Mouse (Mus musculus) midbrain, embryonic 13.5 days (tissue): Measurements from ENCODE around the gene Gm13272. TPM values are rescaled to one million over a fixed set of nuclear protein-coding genes. Genes with fewer than 3 reads are reported as not detected.
"Not testable (repeated sequence)": the region's sequence is repeated elsewhere in the genome, so short reads cannot be mapped to it uniquely, and the experiment has no call there.

Source experiments
- ATAC-seq: fragments of 200-750 bp; cut with Nextera tagmentation; 2 replicates; pipeline ENCODE4 v1.8.0; 2017; ENCODE audit warnings: mild to moderate bottlenecking, moderate TSS enrichment, moderate library complexity
- H3K27ac ChIP-seq: fragments of 300-500 bp; sonication (generic); 2 replicates; pipeline ENCODE4 v1.5.1; 2015; ENCODE audit warnings: inconsistent platforms, mild to moderate bottlenecking, moderate library complexity
- H3K27me3 ChIP-seq: fragments of 300-500 bp; sonication (generic); 2 replicates; pipeline ENCODE4 v1.6.1; 2015; ENCODE audit warnings: mild to moderate bottlenecking, inconsistent platforms
- H3K36me3 ChIP-seq: fragments of 300-500 bp; sonication (generic); 2 replicates; pipeline ENCODE4 v1.6.1; 2015; ENCODE audit warnings: mild to moderate bottlenecking, inconsistent platforms
- H3K4me1 ChIP-seq: fragments of 300-500 bp; sonication (generic); replicated peaks from 2 replicates; pipeline ENCODE4 v1.6.1; 2015; ENCODE audit warnings: inconsistent platforms
- H3K4me2 ChIP-seq: fragments of 300-500 bp; sonication (generic); replicated peaks from 2 replicates; pipeline ENCODE4 v1.6.1; 2015; ENCODE audit warnings: moderate library complexity, mild to moderate bottlenecking, inconsistent platforms
- H3K4me3 ChIP-seq: fragments of 300-500 bp; sonication (generic); replicated peaks from 2 replicates; pipeline ENCODE4 v1.5.1; 2015; ENCODE audit warnings: mild to moderate bottlenecking, inconsistent platforms
- H3K9ac ChIP-seq: fragments of 300-500 bp; sonication (generic); replicated peaks from 2 replicates; pipeline ENCODE4 v1.6.1; 2015; ENCODE audit warnings: mild to moderate bottlenecking, inconsistent platforms
- H3K9me3 ChIP-seq: fragments of 300-500 bp; sonication (generic); 2 replicates; pipeline ENCODE4 v1.6.1; 2016; ENCODE audit warnings: mild to moderate bottlenecking, inconsistent platforms
- WGBS: fragments of 180-500 bp; shearing (Covaris S2); methylation state at CpG from one replicate; pipeline ENCODE4 v1.1.7; 2015; 5-methylcytosine and 5-hydroxymethylcytosine counted together
- polyA plus RNA-seq: library from polyadenylated mRNA; unstranded; fragments of >200 nt; fragmentation: Nextera tagmentation; extraction: Ambion mirVana; gene quantifications from 2 replicates; pipeline ENCODE4 v1.2.1, GENCODE M21; 2015

Gm13272 gene
- polyA plus RNA-seq, 1 experiment from 2014 or later: not detected

DNA sequence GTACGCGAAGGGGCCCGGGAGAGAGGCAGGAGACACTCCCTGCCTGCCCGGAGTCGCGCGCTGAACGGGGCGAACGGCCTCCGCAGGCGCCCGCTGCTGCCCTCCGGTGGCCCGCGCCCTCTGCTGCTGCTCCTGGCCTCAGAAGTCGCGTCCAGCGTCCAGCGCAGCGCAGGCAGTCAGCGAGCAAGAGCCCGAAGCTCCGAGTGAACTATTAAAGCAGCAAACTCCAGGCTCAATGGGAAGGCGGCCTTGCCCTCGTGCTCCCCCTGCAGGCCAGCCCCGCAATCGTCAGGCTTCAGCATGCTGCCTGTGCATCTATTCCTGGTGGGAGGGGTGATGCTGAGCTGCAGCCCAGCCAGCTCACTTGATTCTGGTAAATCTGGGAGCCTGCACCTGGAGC, 11.6 kb downstream of the Gm13272 start, which contains the start of gene Gm13278:
Gene Gm13278, plus strand, starts transcription at position 301 of the 400 bp plus-strand sequence.
- ATAC-seq, H3K9ac ChIP-seq, H3K27ac ChIP-seq, H3K36me3 ChIP-seq, H3K27me3 ChIP-seq, H3K9me3 ChIP-seq, H3K4me1 ChIP-seq, H3K4me3 ChIP-seq, H3K4me2 ChIP-seq: not testable (repeated sequence)
- WGBS: no CpG with 5 or more reads among the region's 28 CpGs

DNA sequence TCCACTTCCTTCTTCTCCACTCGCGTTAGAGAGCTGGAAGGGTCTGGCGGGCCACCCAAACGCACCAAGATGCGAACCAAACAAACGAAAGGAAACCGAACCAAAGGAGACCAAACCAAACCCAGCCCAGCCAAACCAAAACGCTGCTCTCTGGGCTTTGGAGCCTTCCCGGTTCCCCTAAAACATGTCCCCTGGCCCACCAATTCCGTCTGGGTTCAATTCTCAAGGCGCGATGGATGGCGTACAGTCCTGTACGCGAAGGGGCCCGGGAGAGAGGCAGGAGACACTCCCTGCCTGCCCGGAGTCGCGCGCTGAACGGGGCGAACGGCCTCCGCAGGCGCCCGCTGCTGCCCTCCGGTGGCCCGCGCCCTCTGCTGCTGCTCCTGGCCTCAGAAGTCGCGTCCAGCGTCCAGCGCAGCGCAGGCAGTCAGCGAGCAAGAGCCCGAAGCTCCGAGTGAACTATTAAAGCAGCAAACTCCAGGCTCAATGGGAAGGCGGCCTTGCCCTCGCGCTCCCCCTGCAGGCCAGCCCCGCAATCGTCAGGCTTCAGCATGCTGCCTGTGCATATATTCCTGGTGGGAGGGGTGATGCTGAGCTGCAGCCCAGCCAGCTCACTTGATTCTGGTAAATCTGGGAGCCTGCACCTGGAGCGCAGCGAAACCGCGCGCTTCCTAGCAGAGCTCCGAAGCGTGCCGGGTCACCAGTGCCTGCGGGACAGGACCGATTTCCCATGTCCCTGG, 14.5 kb downstream of the Gm13272 start, which contains the start of gene Gm13275:
Gene Gm13275, plus strand, starts transcription at position 552 of the 740 bp plus-strand sequence.
- not testable (repeated sequence) for H3K4me3 ChIP-seq, H3K27me3 ChIP-seq, H3K9ac ChIP-seq, H3K4me1 ChIP-seq, ATAC-seq, H3K27ac ChIP-seq, H3K9me3 ChIP-seq, H3K36me3 ChIP-seq, H3K4me2 ChIP-seq
- 0% methylated on average over 9 of the region's 52 CpGs for WGBS

DNA sequence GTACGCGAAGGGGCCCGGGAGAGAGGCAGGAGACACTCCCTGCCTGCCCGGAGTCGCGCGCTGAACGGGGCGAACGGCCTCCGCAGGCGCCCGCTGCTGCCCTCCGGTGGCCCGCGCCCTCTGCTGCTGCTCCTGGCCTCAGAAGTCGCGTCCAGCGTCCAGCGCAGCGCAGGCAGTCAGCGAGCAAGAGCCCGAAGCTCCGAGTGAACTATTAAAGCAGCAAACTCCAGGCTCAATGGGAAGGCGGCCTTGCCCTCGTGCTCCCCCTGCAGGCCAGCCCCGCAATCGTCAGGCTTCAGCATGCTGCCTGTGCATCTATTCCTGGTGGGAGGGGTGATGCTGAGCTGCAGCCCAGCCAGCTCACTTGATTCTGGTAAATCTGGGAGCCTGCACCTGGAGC, 17.4 kb downstream of the Gm13272 start, which contains the start of gene Gm13279:
Gene Gm13279, plus strand, starts transcription at position 301 of the 400 bp plus-strand sequence.
- not testable (repeated sequence) for ATAC-seq, H3K36me3 ChIP-seq
- no CpG with 5 or more reads among the region's 28 CpGs for WGBS

DNA sequence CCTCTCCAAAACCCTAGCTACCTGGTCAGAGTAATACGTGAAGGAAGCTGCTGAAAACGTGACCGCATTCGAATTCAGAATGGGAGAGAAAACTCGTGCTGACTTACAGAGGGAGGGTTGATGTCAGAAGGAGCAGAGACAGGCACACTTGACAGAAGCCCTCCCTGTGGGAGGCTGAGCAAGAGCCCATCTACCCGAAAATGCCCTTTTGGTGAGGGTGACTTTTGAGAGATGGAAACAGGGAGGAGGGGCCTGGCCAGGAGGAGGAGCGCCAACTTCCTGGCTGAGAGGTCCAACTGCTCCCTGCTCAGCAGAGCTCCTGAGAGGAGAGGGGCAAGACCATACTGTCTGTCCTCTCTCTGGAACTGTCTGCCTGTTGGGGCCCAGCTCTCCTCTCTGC, 19.7 kb downstream of the Gm13272 start, which contains the start of gene Gm13285:
Gene Gm13285, plus strand, starts transcription at position 301 of the 400 bp plus-strand sequence.
- not testable (repeated sequence) for H3K4me1 ChIP-seq, H3K9ac ChIP-seq, H3K27me3 ChIP-seq, H3K4me3 ChIP-seq, H3K9me3 ChIP-seq, ATAC-seq, H3K36me3 ChIP-seq, H3K4me2 ChIP-seq, H3K27ac ChIP-seq
- 16% methylated on average over 6 of the region's 7 CpGs for WGBS

More for the DNA sequence above, 17.4 kb downstream of the Gm13272 start, which contains the start of gene Gm13279:
- H3K9me3 ChIP-seq, H3K4me2 ChIP-seq, H3K9ac ChIP-seq, H3K4me3 ChIP-seq, H3K27me3 ChIP-seq, H3K4me1 ChIP-seq, H3K27ac ChIP-seq: not testable (repeated sequence)

DNA sequence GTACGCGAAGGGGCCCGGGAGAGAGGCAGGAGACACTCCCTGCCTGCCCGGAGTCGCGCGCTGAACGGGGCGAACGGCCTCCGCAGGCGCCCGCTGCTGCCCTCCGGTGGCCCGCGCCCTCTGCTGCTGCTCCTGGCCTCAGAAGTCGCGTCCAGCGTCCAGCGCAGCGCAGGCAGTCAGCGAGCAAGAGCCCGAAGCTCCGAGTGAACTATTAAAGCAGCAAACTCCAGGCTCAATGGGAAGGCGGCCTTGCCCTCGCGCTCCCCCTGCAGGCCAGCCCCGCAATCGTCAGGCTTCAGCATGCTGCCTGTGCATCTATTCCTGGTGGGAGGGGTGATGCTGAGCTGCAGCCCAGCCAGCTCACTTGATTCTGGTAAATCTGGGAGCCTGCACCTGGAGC, 23.3 kb downstream of the Gm13272 start, which contains the start of gene Gm13287:
Gene Gm13287, plus strand, starts transcription at position 301 of the 400 bp plus-strand sequence.
- not testable (repeated sequence) for H3K9ac ChIP-seq, H3K36me3 ChIP-seq, H3K4me3 ChIP-seq, ATAC-seq, H3K27ac ChIP-seq, H3K9me3 ChIP-seq, H3K4me1 ChIP-seq
- Histone ChIP-seq H3K27me3 (peaks cover 14% of the 10 kb centered on the region; the same call in 1 of the 2 replicates), H3K4me2 (0 out of 2 replicates have a peak within 1 kb of the TSS, but pooled peaks have one; percentile 17)
- WGBS: no CpG with 5 or more reads among the region's 29 CpGs

DNA sequence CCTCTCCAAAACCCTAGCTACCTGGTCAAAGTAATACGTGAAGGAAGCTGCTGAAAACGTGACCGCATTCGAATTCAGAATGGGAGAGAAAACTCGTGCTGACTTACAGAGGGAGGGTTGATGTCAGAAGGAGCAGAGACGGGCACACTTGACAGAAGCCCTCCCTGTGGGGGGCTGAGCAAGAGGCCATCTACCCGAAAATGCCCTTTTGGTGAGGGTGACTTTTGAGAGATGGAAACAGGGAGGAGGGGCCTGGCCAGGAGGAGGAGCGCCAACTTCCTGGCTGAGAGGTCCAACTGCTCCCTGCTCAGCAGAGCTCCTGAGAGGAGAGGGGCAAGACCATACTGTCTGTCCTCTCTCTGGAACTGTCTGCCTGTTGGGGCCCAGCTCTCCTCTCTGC, 25.6 kb downstream of the Gm13272 start, which contains the start of gene Gm13288:
Gene Gm13288, plus strand, starts transcription at position 301 of the 400 bp plus-strand sequence.
- H3K9me3 ChIP-seq, H3K36me3 ChIP-seq, H3K4me1 ChIP-seq, H3K27ac ChIP-seq, H3K4me3 ChIP-seq, H3K9ac ChIP-seq, ATAC-seq: not testable (repeated sequence)
- Histone ChIP-seq H3K27me3 (peaks cover 15% of the 10 kb centered on the region; the same call in 1 of the 2 replicates), H3K4me2 (peak within 1 kb of the TSS; percentile 45)
- WGBS: no CpG with 5 or more reads among the region's 8 CpGs

DNA sequence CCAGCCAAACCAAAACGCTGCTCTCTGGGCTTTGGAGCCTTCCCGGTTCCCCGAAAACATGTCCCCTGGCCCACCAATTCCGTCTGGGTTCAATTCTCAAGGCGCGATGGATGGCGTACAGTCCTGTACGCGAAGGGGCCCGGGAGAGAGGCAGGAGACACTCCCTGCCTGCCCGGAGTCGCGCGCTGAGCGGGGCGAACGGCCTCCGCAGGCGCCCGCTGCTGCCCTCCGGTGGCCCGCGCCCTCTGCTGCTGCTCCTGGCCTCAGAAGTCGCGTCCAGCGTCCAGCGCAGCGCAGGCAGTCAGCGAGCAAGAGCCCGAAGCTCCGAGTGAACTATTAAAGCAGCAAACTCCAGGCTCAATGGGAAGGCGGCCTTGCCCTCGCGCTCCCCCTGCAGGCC, 26.1 kb downstream of the Gm13272 start:
- WGBS: no CpG with 5 or more reads among the region's 34 CpGs
- ATAC-seq, H3K9me3 ChIP-seq, H3K4me1 ChIP-seq, H3K36me3 ChIP-seq, H3K27ac ChIP-seq, H3K9ac ChIP-seq, H3K4me3 ChIP-seq: not testable (repeated sequence)
- peaks cover 15% of the 10 kb centered on the region; the same call in 1 of the 2 replicates for H3K27me3 ChIP-seq
- peak overlapping the region; percentile 45 for H3K4me2 ChIP-seq

DNA sequence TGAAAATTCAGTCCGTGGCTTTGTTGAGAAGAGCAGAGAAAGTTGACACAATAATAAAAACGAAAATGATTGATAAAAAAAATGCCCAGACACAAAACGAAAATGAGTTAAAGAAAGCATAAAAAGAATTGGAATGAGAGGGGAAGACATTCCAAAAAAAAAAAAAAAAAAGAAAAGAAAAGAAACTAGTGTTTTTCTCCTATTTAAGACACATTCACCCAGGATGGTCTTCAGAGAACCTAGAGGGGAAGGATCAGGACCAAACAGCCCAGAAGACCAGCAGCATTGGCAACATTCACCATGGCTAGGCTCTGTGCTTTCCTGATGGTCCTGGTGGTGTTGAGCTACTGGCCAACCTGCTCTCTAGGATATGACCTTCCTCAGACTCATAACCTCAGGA, 36.3 kb downstream of the Gm13272 start, which contains the start of gene Ifna7:
Gene Ifna7, plus strand, starts transcription at position 301 of the 400 bp plus-strand sequence.
- Histone ChIP-seq H3K36me3 (no peaks in the 10 kb centered on the region), H3K27me3 (no peaks in the 10 kb centered on the region), H3K4me3 (no peak within 1 kb of the TSS), H3K9me3 (no peaks in the 10 kb centered on the region), H3K4me1 (no peaks in the 10 kb centered on the region), H3K27ac (no peak within 1 kb of the TSS), H3K9ac (no peak within 1 kb of the TSS), H3K4me2 (no peak within 1 kb of the TSS)
- ATAC-seq: no peak
- 66% methylated on average over 3 of the region's 3 CpGs for WGBS

DNA sequence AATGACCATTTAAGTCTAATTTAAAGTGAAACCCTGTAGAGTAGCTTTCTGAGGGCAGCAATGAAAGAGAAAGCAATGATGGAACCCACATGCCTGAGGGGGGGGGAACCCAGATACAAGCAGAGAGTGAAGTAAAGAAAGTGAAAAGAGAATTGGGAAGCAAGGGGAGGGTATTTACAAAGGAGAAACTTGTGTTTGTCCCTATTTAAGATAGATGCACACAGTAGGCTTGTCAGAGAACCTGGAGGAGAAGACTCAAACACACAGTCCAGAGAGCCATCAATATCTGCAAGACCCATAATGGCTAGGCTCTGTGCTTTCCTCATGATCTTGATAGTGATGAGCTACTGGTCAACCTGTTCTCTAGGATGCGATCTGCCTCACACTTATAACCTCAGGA, 40.0 kb downstream of the Gm13272 start, which contains the start of gene Ifna11:
Gene Ifna11, plus strand, starts transcription at position 301 of the 400 bp plus-strand sequence.
- Histone ChIP-seq H3K4me3 (no peak within 1 kb of the TSS), H3K4me1 (no peaks in the 10 kb centered on the region), H3K9me3 (no peaks in the 10 kb centered on the region), H3K9ac (no peak within 1 kb of the TSS), H3K27ac (no peak within 1 kb of the TSS), H3K36me3 (no peaks in the 10 kb centered on the region), H3K4me2 (no peak within 1 kb of the TSS), H3K27me3 (no peaks in the 10 kb centered on the region)
- 89% methylated on average over 1 of the region's 1 CpGs for WGBS
- ATAC-seq: no peak

DNA sequence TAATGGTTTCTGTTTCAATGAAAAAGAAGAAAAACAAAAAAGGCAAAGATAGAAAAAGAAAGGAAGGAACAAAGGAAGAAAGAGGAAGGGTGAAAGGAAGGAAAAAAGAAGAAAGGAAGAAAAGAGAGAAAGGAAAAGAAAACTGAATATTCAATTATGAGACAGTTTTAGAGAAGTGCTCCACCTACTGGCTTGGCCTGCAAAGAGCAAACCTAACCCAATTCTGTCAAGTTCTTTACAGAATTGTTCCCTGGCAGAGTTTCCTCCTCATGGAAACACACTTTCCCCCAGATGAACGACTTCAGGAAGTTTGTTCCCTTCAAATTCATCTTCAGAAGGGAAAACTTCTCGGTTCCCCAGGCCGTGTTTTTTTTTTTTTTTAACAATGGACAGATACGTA, 43.3 kb downstream of the Gm13272 start:
- H3K9me3 ChIP-seq: no peaks in the 10 kb centered on the region
- no peaks in the 10 kb centered on the region for H3K27me3 ChIP-seq
- ATAC-seq: no peak
- WGBS: 25% methylated on average over 4 of the region's 4 CpGs
- no peaks in the 10 kb centered on the region for H3K36me3 ChIP-seq
- H3K9ac ChIP-seq: no peak overlapping the region
- no peak overlapping the region for H3K4me3 ChIP-seq
- no peaks in the 10 kb centered on the region for H3K4me1 ChIP-seq
- H3K4me2 ChIP-seq: no peak overlapping the region
- H3K27ac ChIP-seq: no peak overlapping the region

DNA sequence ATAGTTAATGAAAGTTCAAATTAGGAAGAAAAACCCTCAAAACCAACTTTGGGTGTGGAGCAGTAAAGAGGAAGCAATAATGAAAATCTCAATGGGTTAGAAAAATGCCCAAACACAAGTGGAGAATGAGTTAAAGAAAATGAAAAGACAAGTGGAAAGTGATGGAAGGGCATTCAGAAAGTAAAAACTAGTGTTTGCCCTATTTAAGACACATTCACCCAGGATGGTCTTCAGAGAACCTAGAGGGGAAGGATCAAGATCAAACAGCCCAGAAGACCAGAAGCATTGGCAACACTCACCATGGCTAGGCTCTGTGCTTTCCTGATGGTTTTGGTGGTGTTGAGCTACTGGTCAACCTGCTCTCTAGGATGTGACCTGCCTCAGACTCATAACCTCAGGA, 47.5 kb downstream of the Gm13272 start, which contains the start of gene Ifna6:
Gene Ifna6, plus strand, starts transcription at position 301 of the 400 bp plus-strand sequence.
- H3K27ac ChIP-seq, H3K36me3 ChIP-seq, H3K9me3 ChIP-seq, ATAC-seq, H3K4me1 ChIP-seq, H3K4me3 ChIP-seq, H3K4me2 ChIP-seq, H3K9ac ChIP-seq, H3K27me3 ChIP-seq: not testable (repeated sequence)
